Mouse (Mus musculus) heart, adult 2 months (tissue): ENCODE data around the gene Cd247. TPM values are rescaled to one million over a fixed set of nuclear protein-coding genes. Genes with fewer than 3 reads are reported as not detected.

Experiments used
- DNase-seq, 2 experiments: peaks; one replicate each; pipeline ENCODE4 v3.0.0; 2021
- H3K27ac ChIP-seq: fragments of 200-600 bp; 2 replicates; pipeline ENCODE4 v1.8.1; 2022
- H3K27me3 ChIP-seq: fragments of 200-500 bp; 2 replicates; pipeline ENCODE4 v1.6.1; 2012; ENCODE audit warnings: mild to moderate bottlenecking, low read length, inconsistent platforms, mixed read lengths; ENCODE audit not compliant: control insufficient read depth, insufficient read depth
- H3K36me3 ChIP-seq: fragments of 200-500 bp; 2 replicates; pipeline ENCODE4 v1.6.1; 2012; ENCODE audit warnings: low read length, inconsistent platforms; ENCODE audit not compliant: control insufficient read depth, insufficient read depth
- H3K4me1 ChIP-seq: fragments of 200-500 bp; 2 replicates; pipeline ENCODE4 v1.6.1; 2011; ENCODE audit warnings: low read length; ENCODE audit not compliant: control insufficient read depth, insufficient read depth
- H3K4me3 ChIP-seq: fragments of 200-600 bp; 2 replicates; pipeline ENCODE4 v1.8.1; 2022
- H3K79me2 ChIP-seq: fragments of 200-500 bp; replicated peaks from 2 replicates; pipeline ENCODE4 v1.6.1; 2012; ENCODE audit warnings: mild to moderate bottlenecking, inconsistent platforms, low read length, moderate library complexity, mixed read lengths; ENCODE audit not compliant: control insufficient read depth, insufficient read depth
- H3K9ac ChIP-seq: fragments of 200-500 bp; 2 replicates; pipeline ENCODE4 v1.6.1; 2012; ENCODE audit warnings: low read depth, mild to moderate bottlenecking, control low read depth, inconsistent platforms, low read length, mixed read lengths
- CTCF ChIP-seq: fragments of 200-600 bp; IDR thresholded peaks from 2 replicates; pipeline ENCODE4 v1.8.1; 2022; ENCODE audit warnings: antibody characterized with exemption, mild to moderate bottlenecking, moderate library complexity
- EP300 ChIP-seq: fragments of 200-500 bp; IDR thresholded peaks from 2 replicates; pipeline ENCODE4 v1.6.1; 2011; ENCODE audit warnings: low read depth, low read length, control low read depth; ENCODE audit not compliant: insufficient read depth
- POLR2A ChIP-seq: fragments of 200-500 bp; IDR thresholded peaks from 2 replicates; pipeline ENCODE4 v1.6.1; 2011; ENCODE audit warnings: mild to moderate bottlenecking, low read depth, low read length, control low read depth; ENCODE audit not compliant: insufficient read depth
- WGBS: fragments of 180-500 bp; shearing (Covaris S2); methylation state at CpG from one replicate; pipeline ENCODE4 v1.1.7; 2018; 5-methylcytosine and 5-hydroxymethylcytosine counted together
- intact Hi-C: fragments of 180-260 bp; cut with DNase I; formaldehyde crosslinking; loops from one replicate; pipeline ENCODE4 v1.15.1; 2025
- polyA plus RNA-seq: library from polyadenylated mRNA; depleted of rRNA; stranded (reverse); fragments of >200 nt; gene quantifications from 2 replicates; pipeline ENCODE4 v1.2.3, GENCODE M21; 2012
- total RNA-seq, 2 experiments: library from RNA; stranded (reverse); gene quantifications; 2 replicates each; pipeline ENCODE4 v1.2.3; 2021

The Cd247 gene
- total and polyA plus RNA-seq, 3 experiments, result 0.52 to 2.4 (median 0.76) TPM

GRCm38 (mm10) chr1:165764571-165764970, 23.9 kb upstream of the Cd247 start:
- no peaks in the 10 kb centered on the region for H3K27me3 ChIP-seq
- intact Hi-C loops, result loop anchor here (5.0 kb wide), 1 partner anchor 182 kb away; no protein-coding TSS in a partner anchor
- no peak for DNase-seq
- H3K79me2 ChIP-seq, result peaks cover 2% of the 10 kb centered on the region; the same call in 1 of the 2 replicates
- H3K4me3 ChIP-seq, result peak overlapping the region; percentile 86
- H3K9ac ChIP-seq, result peak overlapping the region; percentile 94; the same call in 1 of the 2 replicates
- H3K4me1 ChIP-seq, result peaks cover 3% of the 10 kb centered on the region
- 59% methylated on average over 9 of the region's 9 CpGs for WGBS
- no peak overlapping the region; the same call in 1 of the 2 replicates for H3K27ac ChIP-seq
- TF ChIP-seq POLR2A (no peak), EP300 (no peak), CTCF (no peak)
- no peaks in the 10 kb centered on the region for H3K36me3 ChIP-seq

DNA sequence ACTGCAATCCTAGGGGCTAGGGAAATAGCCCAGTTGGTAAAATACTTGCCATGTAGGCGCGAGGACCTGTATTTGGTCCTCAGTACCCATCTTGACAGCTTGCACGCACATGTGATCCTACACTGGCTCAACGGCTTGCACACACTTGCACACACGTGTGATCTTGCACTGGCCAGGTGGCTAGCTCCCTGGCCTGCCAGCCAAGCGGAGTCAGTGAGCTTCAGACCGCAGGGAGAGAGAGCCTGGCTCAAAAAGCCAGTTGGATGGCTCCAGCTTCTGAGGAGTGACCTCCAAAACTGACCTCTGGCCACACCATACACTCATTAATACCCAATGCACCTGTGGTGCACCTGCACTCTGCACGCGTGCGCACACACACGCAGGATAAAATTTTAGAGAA, 23.4 kb upstream of the Cd247 start:
- Histone ChIP-seq H3K4me1 (peaks cover 3% of the 10 kb centered on the region), H3K4me3 (no peak overlapping the region; the same call in 1 of the 2 replicates), H3K27me3 (no peaks in the 10 kb centered on the region), H3K79me2 (peaks cover 2% of the 10 kb centered on the region; the same call in 1 of the 2 replicates), H3K9ac (peak overlapping the region; percentile 36; the same call in 1 of the 2 replicates), H3K36me3 (peaks cover 4% of the 10 kb centered on the region; the same call in 1 of the 2 replicates), H3K27ac (no peak overlapping the region)
- no peak for DNase-seq
- WGBS, result 85% methylated on average over 11 of the region's 11 CpGs
- TF ChIP-seq EP300 (no peak), CTCF (no peak), POLR2A (no peak)
- intact Hi-C loops, result no loop called here

GRCm38 (mm10) chr1:165765651-165766294, 22.7 kb upstream of the Cd247 start:
- Histone ChIP-seq H3K4me1 (peaks cover 3% of the 10 kb centered on the region), H3K79me2 (peaks cover 2% of the 10 kb centered on the region; the same call in 1 of the 2 replicates), H3K9ac (no peak overlapping the region), H3K27ac (no peak overlapping the region; the same call in 1 of the 2 replicates), H3K27me3 (no peaks in the 10 kb centered on the region), H3K36me3 (peaks cover 10% of the 10 kb centered on the region), H3K4me3 (no peak overlapping the region)
- intact Hi-C loops, result no loop called here
- 82% methylated on average over 17 of the region's 17 CpGs for WGBS
- TF ChIP-seq CTCF, result no peak
- no peak for TF ChIP-seq POLR2A
- TF ChIP-seq EP300, result no peak
- no peak for DNase-seq

- Histone ChIP-seq H3K4me3 (no peak overlapping the region), H3K9ac (no peak overlapping the region), H3K36me3 (peaks cover 12% of the 10 kb centered on the region), H3K27ac (no peak overlapping the region; the same call in 1 of the 2 replicates), H3K79me2 (peaks cover 2% of the 10 kb centered on the region; the same call in 1 of the 2 replicates), H3K4me1 (peaks cover 5% of the 10 kb centered on the region), H3K27me3 (no peaks in the 10 kb centered on the region)
- WGBS, result 69% methylated on average over 7 of the region's 7 CpGs
- TF ChIP-seq CTCF (no peak), POLR2A (no peak)
- no peak for DNase-seq
- intact Hi-C loops, result no loop called here
Measured at GRCm38 (mm10) chr1:165766295-165766890, 22.1 kb upstream of the Cd247 start.

DNA sequence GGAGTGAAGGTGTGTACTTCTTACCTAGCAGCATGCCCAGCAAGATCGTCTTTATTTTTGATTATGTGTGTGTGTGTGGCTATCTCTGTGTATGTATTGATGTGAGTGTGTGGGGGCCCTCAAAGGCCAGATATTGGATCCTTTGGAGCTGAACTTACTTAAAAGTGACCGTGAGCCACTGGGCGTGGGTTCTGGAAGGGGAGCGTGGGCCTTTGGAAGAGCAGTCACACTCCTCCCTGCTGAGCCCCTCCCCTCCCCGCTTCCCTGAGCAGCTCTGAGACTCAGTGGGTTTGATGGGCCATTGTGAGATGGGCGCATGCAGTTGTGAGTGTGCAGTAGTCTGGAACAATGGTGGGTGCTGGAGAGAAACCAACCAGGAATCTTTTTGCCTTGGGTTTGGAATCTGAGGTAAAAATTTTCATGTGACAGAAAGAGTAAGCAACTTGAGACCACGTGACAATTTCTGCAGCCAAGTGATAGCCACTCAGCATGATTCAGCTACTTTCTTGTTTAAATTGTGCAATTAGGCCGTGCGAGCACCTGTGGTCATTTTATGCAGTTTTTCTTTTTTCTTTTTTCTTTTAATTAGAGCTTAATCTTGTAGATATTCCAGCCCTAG, 19.5 kb upstream of the Cd247 start:
- intact Hi-C loops, result no loop called here
- no peak overlapping the region for H3K9ac ChIP-seq
- H3K27me3 ChIP-seq, result no peaks in the 10 kb centered on the region
- no peak for TF ChIP-seq CTCF
- no peak for TF ChIP-seq EP300
- TF ChIP-seq POLR2A, result no peak
- WGBS, result 78% methylated on average over 9 of the region's 9 CpGs
- no peak for DNase-seq
- peaks cover 2% of the 10 kb centered on the region; the same call in 1 of the 2 replicates for H3K79me2 ChIP-seq
- H3K4me1 ChIP-seq, result peaks cover 6% of the 10 kb centered on the region
- no peak overlapping the region for H3K27ac ChIP-seq
- peaks cover 12% of the 10 kb centered on the region for H3K36me3 ChIP-seq
- H3K4me3 ChIP-seq, result no peak overlapping the region
